Mouse (Mus musculus) lung, postnatal 0 days (tissue): ENCODE data around the gene Nell1.

Source experiments
- CTCF ChIP-seq: IDR thresholded peaks from 2 replicates; pipeline ENCODE4 v1.5.1; 2016; ENCODE audit warnings: antibody characterized with exemption, mild to moderate bottlenecking
- EP300 ChIP-seq: IDR thresholded peaks from 2 replicates; pipeline ENCODE4 v1.6.1; 2016; ENCODE audit warnings: antibody characterized with exemption, mild to moderate bottlenecking, control low read depth

DNA sequence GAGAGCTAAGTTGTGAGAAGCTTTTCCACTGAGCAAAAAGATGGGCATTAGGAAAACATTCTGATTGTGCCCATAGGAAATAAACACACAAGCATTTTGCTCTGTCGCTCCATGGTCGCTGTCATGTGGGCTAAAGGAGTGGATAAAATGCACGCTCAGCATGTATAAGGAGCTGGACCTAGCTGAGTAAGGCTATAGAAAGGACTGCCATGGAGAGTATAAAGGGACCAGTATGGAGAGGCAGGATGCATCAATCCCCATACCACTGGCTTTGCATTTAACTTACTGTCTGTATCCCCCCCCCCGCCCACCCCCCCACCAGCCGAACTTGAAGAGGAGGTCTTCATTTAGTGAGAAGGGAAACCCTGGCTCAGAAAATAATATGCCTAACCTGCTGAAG, 711.7 kb downstream of the Nell1 start:
- TF ChIP-seq CTCF = no peak
- no peak for TF ChIP-seq EP300
